Comparison of ENCODE assay signal across 19 mouse cellular contexts in the genomic region with DNA sequence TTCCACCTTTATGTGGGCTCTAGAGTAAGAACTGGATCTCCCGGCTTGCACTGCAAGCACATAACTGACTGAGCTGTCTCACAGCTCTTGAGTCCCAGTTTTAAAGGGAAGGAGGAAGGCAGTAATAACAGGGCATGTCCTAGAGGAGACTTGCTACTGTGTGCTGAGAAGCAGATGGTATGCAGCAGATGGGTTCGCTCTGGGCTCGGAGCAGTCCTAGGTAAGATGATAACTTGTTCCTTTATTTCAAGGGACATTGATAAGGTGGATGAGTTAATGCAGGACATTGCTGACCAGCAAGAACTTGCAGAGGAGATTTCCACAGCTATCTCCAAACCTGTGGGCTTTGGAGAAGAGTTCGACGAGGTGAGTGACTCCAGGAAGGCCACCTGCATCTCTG.
"Had no signal": no experiment of that assay in that cellular context is flagged by ENCODE, and none has a peak within 500 bp of the region (broad histone marks: within the 10 kb centered on the region; RNA-seq: fewer than 3 reads in every experiment).

No protein-coding gene starts in this region.

- H3K4me1 ChIP-seq: limb, embryonic 12.5 days; limb, embryonic 15.5 days; midbrain, embryonic 12.5 days had no signal

- H3K9ac ChIP-seq: limb, embryonic 12.5 days; limb, embryonic 15.5 days; liver, embryonic 14.5 days; liver, postnatal 0 days; lung, embryonic 14.5 days; midbrain, embryonic 12.5 days had no signal

- H3K9me3 ChIP-seq: limb, embryonic 12.5 days; limb, embryonic 15.5 days; midbrain, embryonic 12.5 days had no signal

- ATAC-seq: liver, postnatal 0 days; lung, postnatal 0 days; midbrain, embryonic 16.5 days had no signal

- H3K4me2 ChIP-seq: limb, embryonic 12.5 days; limb, embryonic 15.5 days; liver, embryonic 11.5 days; lung, embryonic 14.5 days; midbrain, embryonic 12.5 days had no signal

- H3K27ac ChIP-seq: limb, embryonic 12.5 days; limb, embryonic 15.5 days; liver, embryonic 14.5 days; macrophage; midbrain, embryonic 12.5 days; stomach, postnatal 0 days had no signal

- DNase-seq: kidney, postnatal 14 days; kidney, postnatal 4 days; left cerebral cortex, postnatal 4 days; liver, postnatal 0 days; lung, embryonic 14.5 days; right cerebral cortex, postnatal 4 days; thymus, adult 2 months; thymus, postnatal 14 days; thymus, postnatal 4 days had no signal

- H3K4me3 ChIP-seq: limb, embryonic 12.5 days; limb, embryonic 15.5 days; midbrain, embryonic 12.5 days; myocyte had no signal

- H3K27me3 ChIP-seq: limb, embryonic 12.5 days; limb, embryonic 15.5 days; midbrain, embryonic 12.5 days had no signal
